In the genomic region with DNA sequence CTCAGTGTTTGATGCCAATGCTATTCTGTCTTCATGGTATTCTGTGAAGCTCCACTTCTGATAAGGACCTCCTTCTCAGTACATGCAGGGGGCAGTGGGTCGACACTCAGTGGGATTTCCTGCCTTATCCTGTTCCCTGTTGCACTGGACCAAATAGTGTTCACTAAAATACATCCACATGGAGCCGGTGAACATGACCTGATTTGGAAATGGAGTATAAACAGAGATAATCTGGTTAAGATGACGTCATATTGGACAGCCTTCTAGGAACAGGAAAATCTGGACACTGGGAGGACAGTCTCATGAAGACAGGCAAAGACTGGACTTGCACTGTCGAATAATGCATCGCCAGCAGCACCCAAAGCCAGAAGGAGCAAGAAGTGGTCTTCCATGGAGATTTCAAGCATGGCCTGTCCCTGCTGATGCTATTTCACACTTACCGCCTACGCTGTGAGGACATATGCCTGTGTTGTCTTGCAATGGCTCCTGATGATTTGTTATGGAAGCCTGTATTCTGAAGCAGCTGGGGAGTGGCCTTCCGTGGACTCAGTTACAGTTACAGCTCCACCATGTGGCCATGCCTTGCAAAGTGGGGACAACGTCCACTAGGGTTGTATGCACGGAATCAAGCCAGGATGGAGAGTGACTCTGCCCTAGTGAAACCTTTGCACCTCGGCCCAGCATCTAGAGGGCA, we compare ENCODE assay signal across 10 mouse cellular contexts. TPM values are rescaled to one million over a fixed set of nuclear protein-coding genes. Genes with fewer than 3 reads are reported as not detected.
DNase-seq lines count a peak whose midpoint lies in the region; ATAC-seq and TF ChIP-seq lines count a peak whose summit lies in the region.
"Had no signal": no experiment of that assay in that cellular context is flagged by ENCODE, and none has a peak within 500 bp of the region (broad histone marks: within the 10 kb centered on the region; RNA-seq: fewer than 3 reads in every experiment).

No protein-coding gene starts in this region.

- H3K9me3 ChIP-seq in heart, embryonic 12.5 days (replicated peaks) = no peaks in the 10 kb centered on the region
- H3K9me3 ChIP-seq in kidney, embryonic 16.5 days (ENCODE audit: low read length) = no peaks in the 10 kb centered on the region
- no peaks in the 10 kb centered on the region for H3K9me3 ChIP-seq in liver, postnatal 0 days (ENCODE audit: low read length)
- H3K9me3 ChIP-seq: G1E; hindbrain, embryonic 15.5 days had no signal

- H3K27ac ChIP-seq in heart, embryonic 12.5 days (ENCODE audit: poor library complexity, severe bottlenecking) = no peak overlapping the region
- H3K27ac ChIP-seq in kidney, embryonic 16.5 days (ENCODE audit: low read length) = no peak overlapping the region
- H3K27ac ChIP-seq in liver, postnatal 0 days (ENCODE audit: low read depth) = no peak overlapping the region; the same call in 1 of the 2 replicates
- H3K27ac ChIP-seq: hindbrain, embryonic 15.5 days had no signal

- peaks cover 47% of the 10 kb centered on the region for H3K36me3 ChIP-seq in heart, embryonic 12.5 days
- peaks cover 31% of the 10 kb centered on the region for H3K36me3 ChIP-seq in kidney, embryonic 16.5 days (ENCODE audit: insufficient read depth, low read length)
- H3K36me3 ChIP-seq in liver, postnatal 0 days (replicated peaks; ENCODE audit: insufficient read depth, low read length) = peaks cover 47% of the 10 kb centered on the region

- no peak overlapping the region for H3K9ac ChIP-seq in heart, embryonic 12.5 days
- H3K9ac ChIP-seq in kidney, embryonic 16.5 days (replicated peaks; ENCODE audit: low read length) = no peak overlapping the region
- no peak overlapping the region for H3K9ac ChIP-seq in liver, postnatal 0 days (replicated peaks)
- H3K9ac ChIP-seq: hindbrain, embryonic 15.5 days had no signal

- DNase-seq in frontal cortex, postnatal 36 days (ENCODE audit: low spot score in 2 of 2) = peak; percentile 38 to 53
- DNase-seq in frontal cortex, postnatal 25 days (ENCODE audit: low spot score in 2 of 2) = no peak
- DNase-seq in Muller cell, postnatal 12 days (ENCODE audit: inconsistent ontology term) = peak; percentile 30
- DNase-seq in cerebellum, postnatal 10 days = peak; percentile 74 to 77
- peak; percentile 82 for DNase-seq in liver, postnatal 0 days
- peak; percentile 65 for DNase-seq in retina, postnatal 1 day

- H3K27me3 ChIP-seq in heart, embryonic 12.5 days (replicated peaks) = no peaks in the 10 kb centered on the region
- H3K27me3 ChIP-seq in kidney, embryonic 16.5 days (ENCODE audit: insufficient read depth, low read length) = no peaks in the 10 kb centered on the region
- no peaks in the 10 kb centered on the region for H3K27me3 ChIP-seq in liver, postnatal 0 days (ENCODE audit: insufficient read depth, low read length)
- H3K27me3 ChIP-seq: hindbrain, embryonic 15.5 days had no signal

- TF ChIP-seq EP300 in liver, postnatal 0 days (IDR thresholded peaks at IDR 0.05; ENCODE audit: low read depth) = no peak

- peak; percentile 34; the same call in 1 of the 2 replicates for ATAC-seq in heart, embryonic 12.5 days (ENCODE audit: insufficient number of reproducible peaks, low FRiP score)
- peak; percentile 65 for ATAC-seq in kidney, embryonic 16.5 days (ENCODE audit: low FRiP score, low TSS enrichment)
- ATAC-seq in liver, postnatal 0 days = peak; percentile 72

- peaks cover 11% of the 10 kb centered on the region for H3K4me1 ChIP-seq in heart, embryonic 12.5 days (replicated peaks)
- no peaks in the 10 kb centered on the region for H3K4me1 ChIP-seq in kidney, embryonic 16.5 days (ENCODE audit: insufficient read depth, low read length)
- H3K4me1 ChIP-seq in liver, postnatal 0 days (ENCODE audit: insufficient read depth) = 0 out of 2 replicates have a peak, but pooled peaks cover 2% of the 10 kb centered on the region
- H3K4me1 ChIP-seq: hindbrain, embryonic 15.5 days had no signal

- TF ChIP-seq CTCF in liver, postnatal 0 days (IDR thresholded peaks at IDR 0.05; ENCODE audit: low read depth) = peak; percentile 92

- no peak overlapping the region for H3K4me2 ChIP-seq in heart, embryonic 12.5 days
- no peak overlapping the region for H3K4me2 ChIP-seq in kidney, embryonic 16.5 days (replicated peaks; ENCODE audit: low read depth, low read length)
- no peak overlapping the region for H3K4me2 ChIP-seq in liver, postnatal 0 days (ENCODE audit: low read depth, low read length)
- H3K4me2 ChIP-seq: hindbrain, embryonic 15.5 days had no signal

- H3K4me3 ChIP-seq in heart, embryonic 12.5 days = no peak overlapping the region
- H3K4me3 ChIP-seq in kidney, embryonic 16.5 days (ENCODE audit: low read length) = no peak overlapping the region
- no peak overlapping the region for H3K4me3 ChIP-seq in liver, postnatal 0 days (ENCODE audit: low read depth, low read length)
- H3K4me3 ChIP-seq: hindbrain, embryonic 15.5 days had no signal

- WGBS in heart, embryonic 12.5 days = 54% methylated on average over 11 of the region's 11 CpGs
- 61% methylated on average over 11 of the region's 11 CpGs for WGBS in kidney, embryonic 16.5 days
- WGBS in liver, postnatal 0 days (ENCODE audit: insufficient replicate concordance) = 54% methylated on average over 11 of the region's 11 CpGs

RNA-seq across cellular contexts. Expression of gene Herpud1, which starts 10.9 kb away (rescaled TPM):
- 73.1 and 74.9 TPM in 2 replicates for polyA plus RNA-seq in heart, embryonic 12.5 days (2016; fragmentation: Nextera tagmentation; extraction: Ambion mirVana)
- 82.9 and 87.9 TPM in 2 replicates for polyA plus RNA-seq in kidney, embryonic 16.5 days (2015; fragmentation: Nextera tagmentation; extraction: Ambion mirVana)
- polyA plus RNA-seq in liver, postnatal 0 days (2015; fragmentation: Nextera tagmentation; extraction: Ambion mirVana) = 250 and 269 TPM in 2 replicates

RNA-seq across cellular contexts. Expression of gene Nlrc5, which starts 37.0 kb away (rescaled TPM):
- 0.08 and 0.19 TPM in 2 replicates for polyA plus RNA-seq in heart, embryonic 12.5 days (2016; fragmentation: Nextera tagmentation; extraction: Ambion mirVana)
- 0.15 TPM in 1 of 2 replicates, not detected in the other for polyA plus RNA-seq in kidney, embryonic 16.5 days (2015; fragmentation: Nextera tagmentation; extraction: Ambion mirVana)
- polyA plus RNA-seq in liver, postnatal 0 days (2015; fragmentation: Nextera tagmentation; extraction: Ambion mirVana) = 0.82 and 1.3 TPM in 2 replicates

Comparison
In these comparisons a context has a peak if more than half of its experiments do, and no peak if none do; other contexts are left out.
1. DNase-seq: peak in frontal cortex, postnatal 36 days (2 of 2), Muller cell, postnatal 12 days (single experiment), cerebellum, postnatal 10 days (2 of 2), liver, postnatal 0 days (single experiment) and retina, postnatal 1 day (single experiment); none in frontal cortex, postnatal 25 days (0 of 2).
2. Peak in every context shown above with its lines, with median percentiles within 50 percentile points of each other: ATAC-seq.